Mouse (Mus musculus): Measurements from ENCODE around the gene Wnt5a.
A peak's percentile ranks its signal among the peaks of the same experiment; 100 is the strongest.

The Wnt5a gene

DNA sequence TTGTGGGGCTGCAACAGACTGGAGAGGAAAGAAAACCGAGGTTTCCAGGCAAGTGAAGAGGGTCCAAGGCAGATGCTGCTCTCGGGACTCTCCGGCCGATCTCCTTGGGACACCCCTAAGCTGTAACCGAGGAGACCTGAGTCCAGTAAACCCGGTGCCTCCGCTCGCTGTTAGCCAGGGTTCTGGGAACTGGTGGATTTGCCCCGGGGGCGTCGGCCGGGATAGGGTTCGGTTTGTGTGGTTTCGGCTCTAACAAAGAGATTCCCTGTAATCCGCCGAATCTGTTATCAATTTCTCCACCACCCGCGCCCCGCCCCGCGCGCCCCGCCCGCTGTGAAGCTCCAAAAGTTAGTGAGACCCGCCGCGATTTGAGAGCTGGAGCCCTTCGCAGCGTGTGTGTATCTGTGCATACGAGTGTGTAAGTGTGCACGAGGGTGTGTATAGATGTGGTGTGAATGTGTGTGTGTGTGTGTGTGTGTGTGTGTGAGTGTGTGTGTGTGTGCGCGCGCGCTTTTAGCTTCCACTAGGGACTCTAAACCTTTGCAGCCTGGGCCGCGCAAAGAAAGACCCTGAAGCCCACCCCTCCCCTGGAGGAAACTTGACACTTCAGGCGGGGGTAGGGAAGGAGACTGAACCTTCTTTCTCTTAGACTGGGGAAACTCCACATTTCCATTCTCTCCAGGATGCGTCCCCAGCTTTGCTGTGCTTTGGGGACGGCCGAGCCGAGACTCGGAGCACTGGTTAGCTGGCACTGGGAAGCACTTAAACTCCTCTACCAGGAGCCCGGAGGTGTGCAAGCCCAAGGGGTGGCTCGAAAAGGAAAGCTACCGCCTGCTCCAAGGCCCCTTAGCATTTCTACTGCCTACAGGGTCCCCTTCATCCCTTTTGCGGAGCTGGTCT is 5.1 kb downstream of the Wnt5a start:
- no peak for DNase-seq

DNA sequence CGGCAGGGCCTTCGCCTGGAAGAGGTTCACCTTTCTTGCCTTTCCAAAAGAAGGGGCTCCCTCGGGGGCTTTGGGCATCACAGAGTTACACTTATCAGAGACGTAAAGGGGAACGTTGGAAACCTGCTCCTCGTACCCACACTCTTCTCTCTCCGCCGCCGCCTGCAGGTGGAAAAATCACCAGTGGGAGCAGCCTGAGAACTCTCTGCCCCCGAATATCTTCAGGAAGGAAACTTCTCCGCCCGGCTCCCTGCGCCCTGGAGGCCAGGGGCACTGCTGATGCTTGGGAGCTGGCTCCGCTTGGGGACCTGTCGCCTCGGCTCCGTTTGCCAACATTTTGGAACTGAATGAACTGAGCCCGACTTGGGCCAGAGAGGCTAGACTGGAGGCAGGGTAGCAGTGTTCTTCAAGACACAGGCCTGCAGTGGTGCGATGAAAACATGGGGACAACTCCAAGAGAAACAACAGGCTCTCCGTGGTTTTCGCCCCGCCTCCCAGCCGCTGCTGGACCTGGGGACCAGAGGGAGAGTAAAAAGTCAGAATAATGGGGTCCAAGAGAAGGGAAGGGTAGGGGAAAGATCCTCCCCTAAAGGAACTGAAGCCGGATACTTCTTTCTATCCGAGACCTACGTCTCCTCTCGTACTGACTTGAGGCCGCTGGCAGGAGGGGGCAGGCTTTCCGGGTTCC is 5.9 kb downstream of the Wnt5a start:
- DNase-seq: peak; percentile 27

DNA sequence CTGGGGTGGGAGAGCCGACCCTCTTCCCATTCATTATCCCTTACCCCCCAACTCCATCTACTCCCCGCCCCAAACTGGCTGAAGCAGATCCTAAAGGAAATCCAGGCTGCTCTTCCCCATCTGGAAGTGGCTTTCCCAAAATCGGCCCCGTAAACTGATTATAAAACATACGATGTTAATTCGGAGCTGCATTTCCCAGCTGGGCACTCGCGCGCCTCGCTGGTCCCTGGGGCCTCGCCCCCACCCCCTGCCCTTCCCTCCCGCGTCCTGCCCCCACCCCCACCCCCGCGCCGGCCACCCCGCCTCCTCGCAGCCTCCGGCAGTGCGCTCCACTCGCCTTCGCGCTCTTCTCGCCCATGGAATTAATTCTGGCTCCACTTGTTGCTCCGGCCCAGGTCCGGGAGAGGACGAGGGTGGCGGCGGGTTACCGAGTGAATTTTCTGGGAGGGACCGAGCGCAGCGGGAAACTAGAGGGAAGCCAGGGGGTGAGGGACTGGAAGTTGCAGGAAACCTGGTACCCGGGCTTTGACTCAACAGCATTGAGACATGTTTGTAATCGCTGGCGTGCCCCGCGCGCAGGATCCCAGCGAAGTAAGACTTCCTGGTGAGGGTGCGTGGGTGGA is 6.6 kb downstream of the Wnt5a start:
- DNase-seq: peak; percentile 31

DNA sequence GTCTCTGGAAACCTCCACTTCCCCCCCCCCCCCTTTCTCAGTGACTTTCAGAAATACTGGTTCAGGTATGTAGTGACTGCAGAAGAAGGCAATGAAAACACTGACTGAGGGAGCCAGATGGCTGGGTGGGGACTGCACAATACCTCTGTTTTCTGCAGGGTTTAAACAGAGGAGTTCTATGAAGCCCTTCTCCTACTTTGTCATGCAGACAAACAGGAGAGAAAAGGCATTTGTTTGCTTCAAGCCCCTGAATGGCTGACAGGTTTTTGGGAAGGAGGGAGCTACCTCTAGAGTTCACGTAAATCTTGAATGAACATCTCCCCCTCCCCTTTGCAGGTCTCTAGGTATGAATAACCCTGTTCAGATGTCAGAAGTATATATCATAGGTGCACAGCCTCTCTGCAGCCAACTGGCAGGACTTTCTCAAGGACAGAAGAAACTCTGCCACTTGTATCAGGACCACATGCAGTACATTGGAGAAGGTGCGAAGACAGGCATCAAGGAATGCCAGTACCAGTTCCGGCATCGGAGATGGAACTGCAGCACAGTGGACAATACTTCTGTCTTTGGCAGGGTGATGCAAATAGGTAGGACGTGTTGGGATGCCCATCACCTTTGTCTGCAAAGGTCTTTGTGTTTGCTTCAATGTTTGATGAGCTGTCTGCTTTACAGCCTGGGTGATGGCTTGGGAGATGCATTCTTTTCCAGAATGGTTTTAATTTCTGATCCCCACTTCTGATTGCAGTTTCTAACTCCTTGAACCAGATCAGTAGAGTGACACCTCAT is 8.4 kb downstream of the Wnt5a start:
- DNase-seq: no peak

DNA sequence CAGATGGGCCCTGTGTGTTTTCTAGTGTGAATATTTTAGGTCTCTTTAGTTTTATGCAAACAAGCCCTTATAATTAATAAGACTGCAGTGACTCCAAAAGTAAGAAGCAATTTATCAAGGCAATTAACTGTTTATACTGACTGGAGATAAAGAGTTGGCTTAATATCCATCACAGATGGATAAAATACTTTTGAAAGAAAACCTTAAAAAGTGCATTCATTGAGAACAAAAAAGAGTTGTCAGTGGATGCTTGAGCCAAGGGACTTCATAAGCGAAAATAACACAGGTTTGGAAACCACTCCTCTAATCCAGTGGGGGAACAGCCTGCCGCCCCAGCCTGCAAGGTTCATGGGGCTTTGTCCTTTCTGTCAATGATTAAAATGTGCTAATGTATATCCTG is 9.6 kb downstream of the Wnt5a start:
- no peak for DNase-seq

DNA sequence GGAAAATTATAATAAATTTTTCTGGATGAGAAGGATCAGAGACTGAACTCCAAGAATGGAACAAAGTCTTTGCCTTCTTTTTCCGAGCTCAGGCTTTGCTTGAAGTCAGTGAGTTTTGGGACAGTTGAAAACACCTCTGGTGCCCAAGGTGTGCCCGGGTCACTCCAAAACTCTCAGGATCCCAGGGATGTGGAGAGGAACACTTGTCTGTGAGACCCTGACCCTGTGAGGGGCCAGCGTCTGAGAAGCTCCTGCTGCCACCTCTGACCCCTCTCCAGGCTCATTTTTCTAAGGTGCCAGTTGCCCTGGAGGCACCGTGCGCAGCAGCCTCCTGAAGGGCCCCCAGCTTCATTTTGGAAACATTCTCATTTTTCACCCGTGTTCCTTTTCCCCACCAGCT is 10.8 kb downstream of the Wnt5a start:
- no peak for DNase-seq

DNA sequence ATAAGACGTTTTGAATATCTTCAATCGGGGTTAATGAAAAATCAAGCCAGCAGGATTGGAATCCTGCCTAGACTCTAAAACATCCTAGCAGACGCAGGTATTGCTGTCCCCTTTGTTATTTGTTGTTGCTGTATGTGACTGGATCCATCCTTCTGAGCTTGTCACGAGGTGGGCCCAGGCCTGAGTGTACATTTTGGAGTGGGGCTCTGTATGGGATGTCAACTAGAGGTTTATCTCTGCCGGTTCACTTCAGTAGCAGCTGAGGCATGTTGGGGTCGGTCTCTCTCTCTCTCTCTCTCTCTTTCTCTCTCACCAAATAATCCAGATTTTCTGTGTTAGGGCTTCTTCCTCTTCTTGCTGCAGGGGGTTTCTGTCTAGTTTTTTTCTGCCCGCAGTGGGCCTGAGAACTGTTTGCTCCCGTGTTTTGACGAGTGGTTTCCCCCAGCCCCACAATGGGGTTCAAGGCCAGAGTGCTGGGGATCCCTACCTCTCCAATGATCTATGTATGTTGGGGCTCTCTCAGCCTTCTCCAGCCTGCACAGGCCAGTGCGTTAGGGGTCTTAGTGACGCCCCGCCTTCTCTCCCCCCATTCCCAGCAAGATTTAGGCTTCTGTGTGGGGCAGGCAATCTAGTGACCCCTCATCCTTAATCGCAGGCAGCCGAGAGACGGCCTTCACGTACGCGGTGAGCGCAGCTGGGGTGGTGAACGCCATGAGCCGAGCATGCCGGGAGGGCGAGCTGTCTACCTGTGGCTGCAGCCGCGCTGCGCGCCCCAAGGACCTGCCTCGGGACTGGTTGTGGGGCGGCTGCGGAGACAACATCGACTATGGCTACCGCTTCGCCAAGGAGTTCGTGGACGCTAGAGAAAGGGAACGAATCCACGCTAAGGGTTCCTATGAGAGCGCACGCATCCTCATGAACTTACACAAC is 13.3 kb downstream of the Wnt5a start:
- DNase-seq: no peak

DNA sequence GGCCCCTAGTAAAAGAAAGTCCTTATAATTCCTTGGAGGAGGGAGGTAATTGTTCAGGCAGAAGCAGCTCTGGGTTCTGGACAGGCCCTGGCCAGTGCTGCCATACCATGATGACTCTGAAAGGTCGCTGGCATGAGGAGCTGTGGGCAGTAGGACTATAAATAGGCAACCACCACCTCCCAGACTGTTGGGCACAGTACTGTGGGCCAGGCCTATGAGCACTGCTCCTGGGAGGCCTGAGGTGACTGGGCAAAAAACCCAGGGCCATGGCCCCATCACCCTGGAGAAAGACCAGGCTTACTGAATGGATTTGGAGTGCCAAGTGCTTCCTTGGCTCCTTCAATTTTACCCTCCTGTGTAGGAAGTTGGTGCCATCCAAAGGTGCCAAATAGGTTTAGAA is 16.6 kb downstream of the Wnt5a start:
- no peak for DNase-seq

DNA sequence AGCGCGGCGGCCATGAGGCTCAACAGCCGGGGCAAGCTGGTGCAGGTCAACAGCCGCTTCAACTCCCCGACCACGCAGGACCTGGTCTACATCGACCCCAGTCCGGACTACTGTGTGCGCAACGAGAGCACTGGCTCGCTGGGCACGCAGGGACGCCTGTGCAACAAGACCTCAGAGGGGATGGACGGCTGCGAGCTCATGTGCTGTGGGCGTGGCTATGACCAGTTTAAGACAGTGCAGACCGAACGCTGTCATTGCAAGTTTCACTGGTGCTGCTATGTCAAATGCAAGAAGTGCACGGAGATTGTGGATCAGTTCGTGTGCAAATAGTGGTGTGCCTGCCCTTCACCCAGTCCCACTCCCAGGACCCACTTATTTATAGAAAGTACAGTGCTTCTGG is 18.1 kb downstream of the Wnt5a start:
- DNase-seq: no peak

DNA sequence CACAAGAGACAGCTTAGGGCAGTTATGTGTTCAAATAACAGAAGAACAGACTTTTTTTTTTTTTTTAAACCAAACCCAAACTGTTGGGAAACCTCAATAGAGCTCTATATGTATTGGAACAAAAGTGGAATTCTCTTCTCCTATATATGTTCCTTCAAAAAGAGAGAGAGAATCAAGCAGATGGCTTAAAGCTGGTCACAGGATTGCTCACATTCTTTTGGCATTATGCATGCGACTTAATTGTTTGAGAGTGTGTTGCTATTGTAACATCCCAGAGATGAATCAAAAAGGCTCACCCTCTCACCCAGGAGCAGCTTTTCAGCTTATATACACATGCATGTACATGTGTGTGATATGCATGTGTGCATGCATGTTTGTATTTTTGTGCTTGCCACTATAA is 21.0 kb downstream of the Wnt5a start:
- no peak for DNase-seq

DNA sequence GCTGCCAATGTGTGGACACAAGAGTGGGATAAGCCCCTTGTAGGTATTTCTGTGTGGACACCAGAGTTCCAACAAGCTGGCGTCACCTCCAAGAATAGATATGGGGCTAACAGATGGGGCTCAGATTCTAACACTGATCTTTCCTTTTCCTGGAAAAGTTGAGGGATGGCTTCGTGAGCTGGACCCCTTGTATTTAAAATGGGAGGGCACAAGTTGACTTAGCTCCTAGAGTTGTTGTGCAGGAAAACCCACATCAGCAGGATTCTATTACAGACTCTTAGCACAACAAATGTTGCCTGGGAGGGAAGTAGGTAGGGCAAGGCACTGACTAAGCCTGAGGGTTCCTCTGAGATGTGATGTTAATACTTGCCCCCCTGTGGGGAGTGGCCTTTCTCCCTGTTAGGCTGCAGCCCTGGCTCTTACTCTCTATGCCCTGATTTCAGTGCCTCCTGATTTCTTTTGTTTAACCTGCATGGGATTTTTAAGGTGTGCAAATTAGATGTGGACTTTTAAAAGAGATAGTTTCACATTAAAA is 23.7 kb downstream of the Wnt5a start:
- DNase-seq: no peak

DNA sequence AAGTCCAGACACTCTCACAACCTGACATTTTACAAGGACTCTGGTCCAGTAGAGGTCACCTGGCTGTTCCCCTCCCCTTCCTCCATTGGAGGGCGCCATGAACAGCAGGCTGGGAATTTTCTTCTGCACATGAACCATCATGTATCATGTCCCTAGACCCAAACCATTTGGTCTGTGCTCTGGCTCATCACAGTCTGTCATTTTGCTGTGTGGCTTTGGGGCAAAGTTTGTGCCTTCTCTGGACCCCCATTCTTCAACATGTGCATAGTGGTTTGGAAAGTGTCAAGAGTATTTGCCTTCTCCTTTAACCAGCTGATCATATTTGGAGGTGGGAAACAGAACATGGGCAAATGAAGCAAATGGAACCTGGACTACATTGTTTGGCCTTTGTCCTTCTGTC is 27.0 kb downstream of the Wnt5a start:
- DNase-seq: no peak

DNA sequence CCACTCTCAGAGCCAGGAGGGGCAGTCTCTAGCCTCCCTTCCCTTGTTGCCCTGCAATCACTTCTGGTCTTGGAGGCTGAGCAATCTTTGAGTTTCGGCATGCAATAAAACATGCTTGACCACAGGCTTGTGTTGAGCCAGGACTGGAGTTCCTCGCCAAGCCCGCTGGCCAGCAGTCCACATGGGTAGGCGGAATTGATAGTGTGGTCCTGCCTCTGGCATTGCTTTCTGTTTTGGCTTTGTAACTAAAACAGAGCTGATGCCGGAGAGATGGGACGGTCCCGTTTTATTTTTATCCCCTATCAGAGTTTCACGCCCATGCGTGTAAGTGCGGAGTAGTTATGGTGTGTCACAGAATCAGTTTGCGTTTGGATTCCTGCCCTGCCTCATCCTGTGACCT is 28.4 kb downstream of the Wnt5a start:
- DNase-seq: no peak

DNA sequence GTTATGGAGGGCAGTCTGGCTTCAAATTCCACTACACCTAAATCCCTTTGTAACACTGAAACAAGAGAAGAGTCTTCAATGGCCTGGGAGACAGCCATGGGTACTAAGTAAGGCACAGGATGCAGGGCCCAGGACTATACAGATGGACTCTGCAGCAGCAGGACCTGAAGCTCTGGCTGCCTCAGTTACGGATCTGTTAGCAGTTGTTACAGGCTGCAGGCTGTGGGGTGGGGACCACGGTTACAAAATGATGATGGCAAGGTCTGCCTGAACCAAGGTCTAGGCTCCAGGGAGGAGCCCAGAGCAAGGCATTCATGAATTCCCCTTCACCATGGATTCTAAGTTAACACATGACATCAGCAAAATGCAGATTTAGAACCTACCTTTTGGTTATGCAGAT is 29.3 kb downstream of the Wnt5a start:
- no peak for DNase-seq

DNA sequence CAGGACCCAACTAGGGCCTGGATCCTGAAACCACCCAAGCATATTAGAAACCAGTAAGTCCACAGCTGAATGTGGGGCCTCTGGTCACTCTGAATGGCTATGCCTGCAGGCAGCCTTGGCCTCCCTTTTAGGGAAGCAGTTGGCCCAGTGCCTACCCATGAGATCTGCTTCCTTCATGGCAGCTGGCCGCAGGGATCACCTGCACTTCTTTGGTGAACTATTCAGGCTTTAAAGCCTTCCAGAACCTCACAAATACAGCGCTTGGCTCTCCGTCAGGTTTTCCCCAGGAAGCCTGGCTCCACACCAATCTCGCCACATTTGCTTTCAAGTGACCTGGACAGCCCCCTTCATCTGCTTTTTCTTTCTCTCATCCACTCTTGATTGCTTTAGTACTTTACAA is 31.3 kb downstream of the Wnt5a start:
- DNase-seq: peak; percentile 27

DNA sequence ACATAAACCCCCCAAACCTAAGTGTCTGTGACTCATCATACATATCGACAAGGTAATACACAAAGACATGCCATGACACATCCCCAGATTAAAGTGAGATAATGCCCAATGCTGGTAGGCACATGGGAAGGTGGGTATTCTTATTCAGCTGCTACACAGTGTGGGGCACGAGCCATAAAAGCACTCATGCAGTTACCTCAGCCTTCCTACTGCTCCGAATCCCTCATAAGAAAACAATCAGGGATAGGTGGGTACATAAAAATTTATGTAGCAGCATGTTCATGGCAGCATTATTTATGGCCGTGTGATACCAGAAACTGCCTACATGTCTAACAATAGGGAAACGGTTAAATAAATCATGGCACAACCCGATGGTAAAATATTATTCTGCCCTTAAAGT is 35.0 kb downstream of the Wnt5a start:
- no peak for DNase-seq

DNA sequence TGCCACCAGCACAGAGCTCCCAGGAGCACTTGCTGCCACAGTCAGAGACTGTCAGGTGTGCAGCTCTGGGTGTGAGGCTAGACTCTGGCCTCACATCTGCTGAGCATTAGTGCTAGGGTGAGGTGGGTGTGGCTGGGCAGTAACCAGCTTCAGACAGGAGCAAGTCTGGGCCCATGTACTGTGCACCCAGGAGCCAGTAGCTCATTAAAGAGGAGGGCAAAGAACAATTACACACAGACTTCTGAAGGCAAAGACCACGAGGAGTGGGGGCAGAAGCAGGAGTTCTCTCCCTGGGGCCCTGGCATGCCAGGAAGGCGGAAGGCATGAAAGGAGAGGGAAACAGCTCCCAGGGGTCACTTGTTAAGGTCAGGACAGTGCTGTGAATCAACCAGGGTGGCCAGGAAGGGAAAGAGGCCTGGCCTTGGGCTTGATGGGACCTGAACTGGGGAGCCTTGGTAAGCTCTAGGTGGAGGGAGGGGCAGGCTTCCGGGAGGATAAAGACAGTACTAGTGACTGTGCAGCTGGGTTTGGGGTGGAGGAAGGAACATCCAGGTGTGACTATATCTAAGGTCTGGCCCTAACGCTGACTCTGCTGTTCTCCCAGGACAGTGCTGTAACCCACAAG is 37.7 kb downstream of the Wnt5a start:
- DNase-seq: peak; percentile 51

DNA sequence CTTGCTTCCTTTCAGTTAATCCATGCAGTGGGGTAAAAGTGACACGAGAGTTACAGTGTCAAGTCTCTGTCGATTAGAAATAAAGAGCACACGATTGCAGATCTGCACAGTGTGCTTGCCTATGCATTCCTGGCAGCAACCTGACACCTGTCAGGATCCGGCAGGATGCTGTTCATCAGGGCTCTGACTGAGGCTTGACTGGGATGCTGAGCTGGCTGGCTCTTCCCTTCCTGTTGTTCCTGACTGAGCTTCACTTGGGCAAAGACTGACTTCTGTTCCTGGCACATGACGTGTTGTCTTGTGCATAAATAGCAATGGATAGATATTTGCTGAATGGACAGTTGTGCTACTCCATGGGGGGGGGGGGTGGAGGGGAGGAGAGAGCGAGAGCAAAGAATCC is 57.3 kb downstream of the Wnt5a start:
- no peak for DNase-seq
